Mouse (Mus musculus) embryo, embryonic 11 days (tissue): ENCODE measurements at regions not wholly inside any gene's neighbourhood (a gene's known extent, or its start where the extent isn't known, plus 50 kb on each side); places are given as distances from the start of the nearest gene placed in this dataset.

Source experiments
- DNase-seq: peaks from one replicate; pipeline ENCODE4 v3.0.0-alpha.2; 2015

- DNase-seq: no peak
Measured at GRCm38 (mm10) chr7:113060991-113061390, 107.2 kb downstream of the Rassf10 start.

DNA sequence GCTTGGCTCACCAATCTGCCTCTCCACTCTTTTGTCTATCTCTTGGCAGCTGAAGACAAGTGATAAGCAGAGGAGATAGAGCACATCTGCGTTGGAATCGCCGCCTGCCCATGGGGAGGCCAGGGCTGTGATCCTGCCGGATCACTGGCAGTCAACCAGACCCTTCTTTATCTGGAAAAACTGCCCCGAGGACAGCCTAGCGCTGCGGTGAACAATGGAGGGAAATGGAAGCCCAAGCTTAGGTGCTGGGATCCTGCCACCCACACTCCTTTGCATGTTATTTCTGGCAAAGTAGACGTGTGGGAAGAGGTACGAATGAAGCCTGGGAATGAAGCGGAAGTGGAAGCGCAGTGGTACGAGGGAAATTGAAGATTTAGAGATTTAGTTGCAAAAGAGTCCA, 112.8 kb downstream of the Rassf10 start:
- no peak for DNase-seq

DNA sequence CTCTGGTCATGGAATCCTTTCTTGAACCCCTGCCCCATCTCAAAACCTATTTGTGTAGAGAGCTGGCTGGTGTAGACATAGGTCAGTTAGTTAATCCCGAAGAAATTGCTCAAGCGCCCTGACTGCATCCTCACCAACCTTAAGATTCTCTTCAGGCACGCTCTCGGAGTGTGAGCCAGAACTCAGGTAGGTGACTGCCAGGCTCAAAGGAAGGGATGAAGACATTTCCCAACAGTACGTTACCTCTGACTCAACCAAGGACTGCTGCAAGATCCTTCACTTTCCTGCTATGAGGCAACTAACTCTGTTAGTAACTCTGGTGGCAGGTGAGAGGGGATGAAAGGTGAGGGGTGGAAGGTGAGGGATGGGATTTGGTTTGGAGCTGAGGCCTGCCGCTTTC, 114.5 kb downstream of the Rassf10 start:
- no peak for DNase-seq

GRCm38 (mm10) chr7:113069336-113069924, 115.7 kb downstream of the Rassf10 start:
- DNase-seq: no peak

GRCm38 (mm10) chr7:113071418-113071817, 117.7 kb downstream of the Rassf10 start:
- DNase-seq: no peak

DNA sequence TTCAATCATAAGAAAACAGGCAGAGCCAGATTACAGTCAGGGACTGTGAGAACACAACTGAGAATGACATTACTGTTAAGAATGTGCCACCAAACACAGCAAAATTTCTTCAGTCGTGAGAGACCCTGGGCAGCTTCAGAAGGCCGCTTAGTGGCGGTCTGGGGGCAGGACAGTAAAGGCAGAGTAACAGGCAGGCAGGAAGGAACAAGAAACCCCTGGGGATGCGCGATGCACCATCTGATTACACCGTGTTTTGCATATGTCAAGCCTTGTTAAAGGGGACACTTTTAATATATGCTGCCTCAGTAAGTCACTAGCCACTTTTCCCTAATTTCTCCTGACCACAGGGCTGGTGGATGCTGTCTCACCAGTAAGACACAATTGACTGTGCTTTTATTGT, 120.0 kb downstream of the Rassf10 start:
- peak; percentile 14 for DNase-seq

GRCm38 (mm10) chr7:113075371-113075770, 121.6 kb downstream of the Rassf10 start:
- no peak for DNase-seq

GRCm38 (mm10) chr7:113076243-113076642, 122.5 kb downstream of the Rassf10 start:
- DNase-seq: no peak

GRCm38 (mm10) chr7:113081120-113081519, 126.1 kb upstream of the Arntl start:
- DNase-seq: no peak

- DNase-seq: no peak
Measured at GRCm38 (mm10) chr7:113084930-113085625, 122.2 kb upstream of the Arntl start.

DNA sequence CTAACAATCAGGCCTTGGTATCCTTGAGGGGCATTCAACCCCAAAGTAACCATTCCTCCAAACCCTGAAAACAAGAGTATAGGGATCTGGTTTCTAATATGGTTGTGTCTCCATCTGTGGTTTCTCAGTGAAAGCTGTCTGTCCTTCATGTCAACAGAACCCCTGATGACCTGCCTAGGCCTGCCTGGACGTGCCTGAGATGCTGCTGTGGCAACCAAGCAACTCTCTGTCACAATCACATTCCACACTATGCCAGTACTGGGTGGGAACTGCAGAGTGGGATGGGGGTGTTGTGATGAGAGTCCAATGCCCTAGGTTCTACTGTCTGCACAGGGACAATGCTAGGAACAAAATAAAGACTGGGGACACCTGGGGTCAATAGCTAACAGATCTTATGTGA, 121.1 kb upstream of the Arntl start:
- DNase-seq: no peak

GRCm38 (mm10) chr7:113087646-113088045, 119.6 kb upstream of the Arntl start:
- DNase-seq: no peak

- no peak for DNase-seq
Measured at GRCm38 (mm10) chr7:113089044-113089443, 118.2 kb upstream of the Arntl start.

- no peak for DNase-seq
Measured at GRCm38 (mm10) chr7:113093931-113094330, 113.3 kb upstream of the Arntl start.

- no peak for DNase-seq
Measured at GRCm38 (mm10) chr7:113095092-113095491, 112.2 kb upstream of the Arntl start.

DNA sequence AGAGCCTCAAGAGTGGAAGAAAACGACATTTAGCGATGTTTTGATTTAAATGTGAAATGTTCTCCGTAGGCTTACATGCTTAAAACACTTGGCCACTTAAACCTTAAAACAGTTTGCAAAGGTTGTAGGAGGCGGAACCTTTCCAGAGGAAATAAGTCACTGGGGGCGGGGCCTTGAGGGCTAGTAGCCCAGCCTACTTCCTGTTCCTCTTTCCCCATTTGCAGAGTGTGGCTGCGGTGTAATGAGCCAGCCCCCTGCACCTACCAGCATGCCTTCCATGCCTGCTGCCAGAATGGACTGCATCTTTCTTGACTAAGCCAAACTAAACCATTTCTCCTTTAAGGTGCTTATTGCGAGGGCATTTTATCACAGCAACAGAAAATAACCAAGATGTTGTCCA, 103.0 kb upstream of the Arntl start:
- no peak for DNase-seq

- no peak for DNase-seq
Measured at GRCm38 (mm10) chr7:113105359-113105758, 101.9 kb upstream of the Arntl start.

- DNase-seq: no peak
Measured at GRCm38 (mm10) chr7:113106731-113107130, 100.5 kb upstream of the Arntl start.

DNA sequence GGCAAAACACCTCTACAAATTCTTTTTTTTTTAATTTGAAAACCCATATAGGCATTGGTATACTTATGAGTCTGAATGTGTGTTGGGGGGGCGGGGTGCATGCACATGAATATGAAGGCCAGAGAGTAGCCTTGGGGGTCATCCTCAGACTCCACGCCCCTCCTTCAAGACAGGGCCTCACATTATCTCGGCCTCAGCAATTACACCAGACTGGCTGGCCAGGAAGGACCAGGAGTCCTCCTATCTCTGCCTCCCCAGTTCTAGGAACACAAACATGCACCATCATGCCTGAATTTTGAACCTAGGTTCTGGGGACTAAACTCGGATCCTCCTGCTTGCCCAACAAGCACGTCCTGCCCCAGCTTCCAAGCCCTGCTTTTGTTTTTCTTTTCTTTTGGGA, 99.3 kb upstream of the Arntl start:
- no peak for DNase-seq

- DNase-seq: no peak
Measured at GRCm38 (mm10) chr7:113108442-113109000, 98.7 kb upstream of the Arntl start.

DNA sequence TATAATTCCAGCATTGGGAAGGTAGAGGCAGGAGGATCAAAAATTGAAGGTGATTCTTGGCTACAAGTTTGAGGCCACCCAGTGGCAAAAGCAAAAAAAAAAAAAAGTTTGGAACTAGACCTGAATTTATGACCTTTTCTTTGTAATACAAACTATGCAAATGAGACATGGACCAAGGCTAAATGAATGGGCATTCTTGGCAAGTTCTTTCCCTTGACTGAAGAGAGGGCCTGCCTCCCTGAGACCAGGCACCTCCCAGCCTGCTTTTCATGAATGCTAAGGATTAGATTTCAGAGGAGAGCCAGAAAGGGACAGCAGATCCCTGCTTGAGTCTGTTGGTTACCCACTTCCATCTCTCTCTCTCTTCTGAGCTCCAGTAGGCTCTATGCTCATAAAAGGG, 97.8 kb upstream of the Arntl start:
- DNase-seq: no peak

GRCm38 (mm10) chr7:113110867-113111508, 96.3 kb upstream of the Arntl start:
- no peak for DNase-seq

- no peak for DNase-seq
Measured at GRCm38 (mm10) chr7:113113266-113113893, 93.9 kb upstream of the Arntl start.

DNA sequence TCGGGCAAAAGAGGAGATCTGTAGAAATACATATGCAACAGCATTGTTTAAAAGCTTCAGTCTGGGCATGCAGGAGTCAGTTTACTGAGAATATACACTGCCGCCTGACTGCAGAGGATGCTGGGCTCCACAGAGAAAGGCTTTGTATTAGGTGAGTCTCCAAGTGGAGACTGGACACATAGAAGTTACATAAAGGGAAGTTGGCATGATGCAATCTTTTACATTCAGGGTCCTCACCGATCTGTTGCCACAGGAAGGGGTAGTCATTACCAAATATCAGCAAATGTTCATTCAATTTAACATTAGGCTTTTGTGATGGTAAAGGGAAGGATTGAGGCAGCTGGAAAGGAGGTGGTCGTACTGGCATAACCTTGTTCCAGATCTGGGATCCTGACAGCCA, 89.7 kb upstream of the Arntl start:
- DNase-seq: no peak
